Mouse (Mus musculus) liver, embryonic 14.5 days (tissue): ENCODE results near the gene Kif17.
A peak's percentile ranks its signal among the peaks of the same experiment; 100 is the strongest.

Source experiments
- CTCF ChIP-seq: IDR thresholded peaks from 2 replicates; pipeline ENCODE4 v1.5.1; 2016; ENCODE audit warnings: antibody characterized with exemption, low read depth, control low read depth
- EP300 ChIP-seq: IDR thresholded peaks from 2 replicates; pipeline ENCODE4 v1.6.1; 2016; ENCODE audit warnings: antibody characterized with exemption, low read depth

GRCm38 (mm10) chr4:138318509-138319266 is 68.5 kb downstream of the Kif17 start:
- no peak for TF ChIP-seq EP300
- peak; percentile 94 for TF ChIP-seq CTCF
